Mouse (Mus musculus) heart, postnatal 0 days (tissue): Measurements from ENCODE around the gene Actr3.

ENCODE experiments used
- CTCF ChIP-seq: IDR thresholded peaks from 2 replicates; pipeline ENCODE4 v1.5.1; 2016; ENCODE audit warnings: antibody characterized with exemption, control low read depth, low read depth
- EP300 ChIP-seq: IDR thresholded peaks from 2 replicates; pipeline ENCODE4 v1.6.1; 2016; ENCODE audit warnings: antibody characterized with exemption, low read depth

- no peak for TF ChIP-seq EP300
- no peak for TF ChIP-seq CTCF
Measured at GRCm38 (mm10) chr1:125475961-125476682, 40.6 kb upstream of the Actr3 start.
